Mouse (Mus musculus): ENCODE measurements around the gene Fam120a. TPM values are rescaled to one million over a fixed set of nuclear protein-coding genes. Genes with fewer than 3 reads are reported as not detected.

Fam120a gene
- polyA plus RNA-seq, 1 experiment from 2014 or later: 17.3 TPM

GRCm38 (mm10) chr13:48958608-48959007, 9.2 kb downstream of the Fam120a start:
- WGBS: 75% methylated on average over 4 of the region's 4 CpGs
- ATAC-seq (ENCODE audit: low FRiP score, low TSS enrichment) (no peak), DNase-seq (no peak)
- Histone ChIP-seq H3K4me3 (replicated peaks; ENCODE audit: low read depth, low read length) (no peak overlapping the region), H3K4me2 (ENCODE audit: low read length) (no peak overlapping the region), H3K27ac (replicated peaks; ENCODE audit: low read depth, low read length) (no peak overlapping the region), H3K9ac (replicated peaks; ENCODE audit: low read length) (no peak overlapping the region), H3K9me3 (ENCODE audit: control insufficient read depth, low read length) (no peaks in the 10 kb centered on the region), H3K36me3 (ENCODE audit: control insufficient read depth, insufficient read depth, low read length) (no peaks in the 10 kb centered on the region), H3K4me1 (ENCODE audit: control insufficient read depth, insufficient read depth, low read length) (peaks cover 3% of the 10 kb centered on the region), H3K27me3 (ENCODE audit: control insufficient read depth, insufficient read depth, low read length) (no peaks in the 10 kb centered on the region)

- no peak overlapping the region for H3K27ac ChIP-seq (replicated peaks; ENCODE audit: low read depth, low read length)
- no peak overlapping the region for H3K9ac ChIP-seq (replicated peaks; ENCODE audit: low read length)
- DNase-seq (no peak), ATAC-seq (ENCODE audit: low FRiP score, low TSS enrichment) (no peak)
- no peaks in the 10 kb centered on the region for H3K4me1 ChIP-seq (ENCODE audit: control insufficient read depth, insufficient read depth, low read length)
- no peak overlapping the region for H3K4me2 ChIP-seq (ENCODE audit: low read length)
- WGBS: 96% methylated on average over 4 of the region's 4 CpGs
- no peaks in the 10 kb centered on the region for H3K9me3 ChIP-seq (ENCODE audit: control insufficient read depth, low read length)
- no peaks in the 10 kb centered on the region for H3K27me3 ChIP-seq (ENCODE audit: control insufficient read depth, insufficient read depth, low read length)
- no peaks in the 10 kb centered on the region for H3K36me3 ChIP-seq (ENCODE audit: control insufficient read depth, insufficient read depth, low read length)
- no peak overlapping the region for H3K4me3 ChIP-seq (replicated peaks; ENCODE audit: low read depth, low read length)
Measured at GRCm38 (mm10) chr13:48954825-48955224, 13.0 kb downstream of the Fam120a start.

GRCm38 (mm10) chr13:48950600-48951241, 17.1 kb downstream of the Fam120a start:
- no peak overlapping the region for H3K9ac ChIP-seq (replicated peaks; ENCODE audit: low read length)
- peaks cover 29% of the 10 kb centered on the region for H3K36me3 ChIP-seq (ENCODE audit: control insufficient read depth, insufficient read depth, low read length)
- no peaks in the 10 kb centered on the region for H3K27me3 ChIP-seq (ENCODE audit: control insufficient read depth, insufficient read depth, low read length)
- H3K4me1 ChIP-seq (ENCODE audit: control insufficient read depth, insufficient read depth, low read length): no peaks in the 10 kb centered on the region
- no peak overlapping the region for H3K4me3 ChIP-seq (replicated peaks; ENCODE audit: low read depth, low read length)
- H3K9me3 ChIP-seq (ENCODE audit: control insufficient read depth, low read length): no peaks in the 10 kb centered on the region
- H3K4me2 ChIP-seq (ENCODE audit: low read length): no peak overlapping the region
- ATAC-seq (ENCODE audit: low FRiP score, low TSS enrichment) (no peak), DNase-seq (no peak)
- H3K27ac ChIP-seq (replicated peaks; ENCODE audit: low read depth, low read length): no peak overlapping the region
- WGBS: 73% methylated on average over 5 of the region's 5 CpGs

GRCm38 (mm10) chr13:48948951-48949350, 18.9 kb downstream of the Fam120a start:
- Histone ChIP-seq H3K36me3 (ENCODE audit: control insufficient read depth, insufficient read depth, low read length) (peaks cover 42% of the 10 kb centered on the region), H3K4me2 (ENCODE audit: low read length) (no peak overlapping the region), H3K9me3 (ENCODE audit: control insufficient read depth, low read length) (no peaks in the 10 kb centered on the region), H3K27me3 (ENCODE audit: control insufficient read depth, insufficient read depth, low read length) (no peaks in the 10 kb centered on the region), H3K4me3 (replicated peaks; ENCODE audit: low read depth, low read length) (no peak overlapping the region), H3K27ac (replicated peaks; ENCODE audit: low read depth, low read length) (no peak overlapping the region), H3K4me1 (ENCODE audit: control insufficient read depth, insufficient read depth, low read length) (no peaks in the 10 kb centered on the region), H3K9ac (replicated peaks; ENCODE audit: low read length) (no peak overlapping the region)
- ATAC-seq (ENCODE audit: low FRiP score, low TSS enrichment) (no peak), DNase-seq (no peak)
- 92% methylated on average over 6 of the region's 6 CpGs for WGBS

GRCm38 (mm10) chr13:48944571-48944970, 23.2 kb downstream of the Fam120a start:
- Histone ChIP-seq H3K4me3 (replicated peaks; ENCODE audit: low read depth, low read length) (no peak overlapping the region), H3K27ac (replicated peaks; ENCODE audit: low read depth, low read length) (no peak overlapping the region), H3K9ac (replicated peaks; ENCODE audit: low read length) (no peak overlapping the region), H3K4me2 (ENCODE audit: low read length) (no peak overlapping the region), H3K4me1 (ENCODE audit: control insufficient read depth, insufficient read depth, low read length) (no peaks in the 10 kb centered on the region), H3K27me3 (ENCODE audit: control insufficient read depth, insufficient read depth, low read length) (no peaks in the 10 kb centered on the region), H3K36me3 (ENCODE audit: control insufficient read depth, insufficient read depth, low read length) (peaks cover 54% of the 10 kb centered on the region), H3K9me3 (ENCODE audit: control insufficient read depth, low read length) (no peaks in the 10 kb centered on the region)
- no peak for DNase-seq
- no peak for ATAC-seq (ENCODE audit: low FRiP score, low TSS enrichment)
- WGBS: 95% methylated on average over 1 of the region's 1 CpGs

GRCm38 (mm10) chr13:48942471-48942870, 25.3 kb downstream of the Fam120a start:
- DNase-seq: no peak
- Histone ChIP-seq H3K9me3 (ENCODE audit: control insufficient read depth, low read length) (no peaks in the 10 kb centered on the region), H3K4me2 (ENCODE audit: low read length) (no peak overlapping the region), H3K27me3 (ENCODE audit: control insufficient read depth, insufficient read depth, low read length) (no peaks in the 10 kb centered on the region), H3K4me3 (replicated peaks; ENCODE audit: low read depth, low read length) (no peak overlapping the region), H3K9ac (replicated peaks; ENCODE audit: low read length) (no peak overlapping the region), H3K4me1 (ENCODE audit: control insufficient read depth, insufficient read depth, low read length) (no peaks in the 10 kb centered on the region), H3K36me3 (ENCODE audit: control insufficient read depth, insufficient read depth, low read length) (peaks cover 37% of the 10 kb centered on the region), H3K27ac (replicated peaks; ENCODE audit: low read depth, low read length) (no peak overlapping the region)
- no peak for ATAC-seq (ENCODE audit: low FRiP score, low TSS enrichment)
- 93% methylated on average over 2 of the region's 2 CpGs for WGBS

- WGBS: 68% methylated on average over 3 of the region's 3 CpGs
- H3K9ac ChIP-seq (replicated peaks; ENCODE audit: low read length): no peak overlapping the region
- no peaks in the 10 kb centered on the region for H3K27me3 ChIP-seq (ENCODE audit: control insufficient read depth, insufficient read depth, low read length)
- H3K9me3 ChIP-seq (ENCODE audit: control insufficient read depth, low read length): no peaks in the 10 kb centered on the region
- no peak overlapping the region for H3K4me3 ChIP-seq (replicated peaks; ENCODE audit: low read depth, low read length)
- no peak overlapping the region for H3K4me2 ChIP-seq (ENCODE audit: low read length)
- H3K4me1 ChIP-seq (ENCODE audit: control insufficient read depth, insufficient read depth, low read length): no peaks in the 10 kb centered on the region
- ATAC-seq (ENCODE audit: low FRiP score, low TSS enrichment): no peak
- no peak for DNase-seq
- no peak overlapping the region for H3K27ac ChIP-seq (replicated peaks; ENCODE audit: low read depth, low read length)
- H3K36me3 ChIP-seq (ENCODE audit: control insufficient read depth, insufficient read depth, low read length): peaks cover 31% of the 10 kb centered on the region
Measured at GRCm38 (mm10) chr13:48941773-48942172, 26.0 kb downstream of the Fam120a start.

- H3K4me2 ChIP-seq (ENCODE audit: low read length): no peak overlapping the region
- 74% methylated on average over 6 of the region's 6 CpGs for WGBS
- no peak for DNase-seq
Measured at GRCm38 (mm10) chr13:48934597-48934996, 33.2 kb downstream of the Fam120a start.

GRCm38 (mm10) chr13:48932692-48933091, 35.1 kb downstream of the Fam120a start:
- Histone ChIP-seq H3K36me3 (ENCODE audit: control insufficient read depth, insufficient read depth, low read length) (peaks cover 34% of the 10 kb centered on the region), H3K4me2 (ENCODE audit: low read length) (no peak overlapping the region), H3K4me1 (ENCODE audit: control insufficient read depth, insufficient read depth, low read length) (no peaks in the 10 kb centered on the region), H3K27me3 (ENCODE audit: control insufficient read depth, insufficient read depth, low read length) (no peaks in the 10 kb centered on the region), H3K27ac (replicated peaks; ENCODE audit: low read depth, low read length) (no peak overlapping the region), H3K4me3 (replicated peaks; ENCODE audit: low read depth, low read length) (no peak overlapping the region), H3K9ac (replicated peaks; ENCODE audit: low read length) (no peak overlapping the region), H3K9me3 (ENCODE audit: control insufficient read depth, low read length) (no peaks in the 10 kb centered on the region)
- no peak for DNase-seq
- 88% methylated on average over 3 of the region's 3 CpGs for WGBS
- ATAC-seq (ENCODE audit: low FRiP score, low TSS enrichment): no peak

More at GRCm38 (mm10) chr13:48934597-48934996, 33.2 kb downstream of the Fam120a start:
- no peaks in the 10 kb centered on the region for H3K4me1 ChIP-seq (ENCODE audit: control insufficient read depth, insufficient read depth, low read length)
- H3K27ac ChIP-seq (replicated peaks; ENCODE audit: low read depth, low read length): no peak overlapping the region
- H3K36me3 ChIP-seq (ENCODE audit: control insufficient read depth, insufficient read depth, low read length): peaks cover 30% of the 10 kb centered on the region
- H3K4me3 ChIP-seq (replicated peaks; ENCODE audit: low read depth, low read length): no peak overlapping the region
- no peak overlapping the region for H3K9ac ChIP-seq (replicated peaks; ENCODE audit: low read length)
- ATAC-seq (ENCODE audit: low FRiP score, low TSS enrichment): no peak
- H3K9me3 ChIP-seq (ENCODE audit: control insufficient read depth, low read length): no peaks in the 10 kb centered on the region
- no peaks in the 10 kb centered on the region for H3K27me3 ChIP-seq (ENCODE audit: control insufficient read depth, insufficient read depth, low read length)
